Mouse (Mus musculus): ENCODE data around the gene Adcyap1r1. TPM values are rescaled to one million over a fixed set of nuclear protein-coding genes. Genes with fewer than 3 reads are reported as not detected.

The Adcyap1r1 gene
- total RNA-seq, 2 experiments from 2014 or later: 5.1 to 5.4 TPM

DNA sequence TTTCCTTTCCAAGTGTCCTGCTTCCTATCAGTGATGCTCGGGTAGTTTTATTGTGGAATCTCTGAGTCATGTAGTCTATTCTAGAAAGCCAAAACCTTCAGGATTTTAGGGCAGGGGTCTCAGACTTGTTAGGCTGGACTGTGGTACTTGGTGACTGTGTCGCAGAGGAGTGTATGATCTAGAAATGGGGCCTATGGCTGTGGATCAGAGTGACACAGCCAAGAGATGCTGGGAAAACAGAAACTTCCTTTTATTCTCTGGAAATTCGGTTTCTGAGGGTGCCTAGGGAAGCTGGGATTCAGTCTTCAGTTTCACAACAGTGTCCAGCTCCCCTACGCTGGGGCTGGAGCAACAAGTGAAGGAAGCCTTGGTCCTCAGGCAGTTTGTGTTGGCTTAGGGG is 7.1 kb upstream of the Adcyap1r1 start:
- intact Hi-C loops (cut with DNase I): no loop called here
- DNase-seq (ENCODE audit: low spot score): no peak

DNA sequence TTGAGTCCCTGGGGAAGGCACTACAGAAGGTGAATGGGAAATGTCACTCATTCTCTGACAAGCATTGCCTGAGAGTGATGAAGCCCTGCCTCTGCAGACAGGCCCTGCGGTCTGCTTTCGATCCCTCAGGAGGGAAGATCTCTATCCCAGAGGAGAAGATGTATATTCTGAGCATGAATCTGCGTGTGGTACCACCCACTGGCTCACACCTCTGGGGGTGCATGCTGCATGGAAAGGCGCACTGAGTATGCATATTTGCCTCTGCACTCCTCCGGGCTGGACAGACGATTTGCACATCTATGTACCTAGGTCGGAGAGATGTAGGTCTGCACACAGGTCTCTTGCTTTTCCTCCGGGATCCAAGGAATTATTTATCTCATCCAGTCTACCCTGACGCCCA is 3.6 kb upstream of the Adcyap1r1 start:
- no peak for DNase-seq (ENCODE audit: low spot score)

DNA sequence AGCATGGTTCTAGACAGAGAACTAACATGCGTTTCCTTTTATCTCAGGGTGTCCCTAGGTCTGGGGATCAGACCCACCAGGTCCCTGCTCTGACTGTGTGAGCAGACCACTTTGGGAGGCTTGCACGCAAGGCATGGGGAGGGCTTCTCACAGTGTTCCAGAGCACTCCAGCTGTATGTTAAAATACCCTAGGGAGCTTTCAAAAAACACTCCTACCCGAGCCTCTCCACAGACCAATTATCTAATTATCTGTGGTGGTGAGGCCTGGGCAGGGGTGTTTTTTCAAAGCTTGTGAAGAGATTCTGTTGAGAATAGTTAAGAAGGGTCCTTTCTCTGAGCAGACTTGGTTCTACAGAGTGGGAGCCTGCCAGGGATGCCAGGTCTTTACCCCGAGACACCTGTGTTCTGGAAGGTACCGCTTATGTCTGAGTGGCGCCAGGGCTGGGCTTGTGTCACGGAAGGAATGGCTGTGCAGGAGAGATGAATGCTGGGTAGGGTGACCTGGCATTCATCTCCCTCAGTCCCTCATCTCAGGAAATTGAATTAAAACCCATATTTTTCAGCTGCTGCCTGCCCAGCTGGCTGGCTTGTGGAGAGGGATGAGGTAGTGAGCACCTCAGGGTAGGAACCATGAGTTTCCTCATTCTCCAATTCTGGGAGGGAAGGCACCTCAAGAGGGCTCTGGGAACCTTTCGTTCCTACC is 2.7 kb upstream of the Adcyap1r1 start:
- no peak for DNase-seq (ENCODE audit: low spot score)
- intact Hi-C loops (cut with DNase I): no loop called here

More for the DNA sequence above, 3.6 kb upstream of the Adcyap1r1 start:
- intact Hi-C loops (cut with DNase I): no loop called here

DNA sequence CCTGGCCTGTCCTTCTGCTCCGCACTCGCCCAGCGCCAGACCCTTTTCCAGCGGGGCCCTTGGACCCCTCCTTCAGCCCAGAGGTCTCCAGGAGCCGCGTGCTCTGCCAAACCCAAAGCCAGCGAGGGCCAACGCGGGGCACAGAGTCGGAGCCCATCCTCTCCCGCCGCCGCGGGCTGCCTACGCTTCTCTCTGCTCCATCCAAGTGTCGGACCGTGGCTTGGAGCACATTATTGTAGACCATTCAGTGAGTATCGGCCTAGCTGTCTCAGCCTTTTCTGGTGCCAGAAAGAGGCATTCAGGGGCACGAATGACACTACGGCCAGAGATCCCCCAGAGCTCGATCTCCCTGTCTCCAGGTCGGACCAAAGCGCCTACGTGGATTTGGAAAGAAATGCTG is 603 bp downstream of the Adcyap1r1 start:
- no peak for DNase-seq (ENCODE audit: low spot score)
- intact Hi-C loops (cut with DNase I): loop anchor here (5.0 kb wide), 1 partner anchor 50 kb away; no protein-coding TSS in a partner anchor

DNA sequence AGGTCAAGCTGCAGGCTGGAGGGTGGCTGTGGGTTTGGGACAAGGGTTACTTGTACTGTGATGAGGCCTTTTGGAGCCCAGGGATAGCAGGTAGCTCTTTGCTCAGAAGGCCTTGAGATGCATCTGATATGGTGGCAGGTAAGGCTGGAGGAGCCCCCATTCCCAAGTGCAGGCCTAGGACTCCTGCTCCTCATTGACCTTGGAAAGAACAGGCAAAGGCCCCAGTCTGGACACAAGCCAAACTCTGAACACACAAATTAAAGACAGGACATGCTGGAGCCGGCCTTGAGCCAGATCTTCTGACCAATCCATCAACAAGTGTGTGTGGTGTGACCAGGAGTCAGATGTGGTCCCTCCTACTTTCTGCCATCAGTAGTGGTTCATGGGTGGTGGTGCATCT is 1.8 kb downstream of the Adcyap1r1 start:
- intact Hi-C loops (cut with DNase I): loop anchor here (5.0 kb wide), 1 partner anchor 51 kb away; no protein-coding TSS in a partner anchor
- DNase-seq (ENCODE audit: low spot score): no peak

DNA sequence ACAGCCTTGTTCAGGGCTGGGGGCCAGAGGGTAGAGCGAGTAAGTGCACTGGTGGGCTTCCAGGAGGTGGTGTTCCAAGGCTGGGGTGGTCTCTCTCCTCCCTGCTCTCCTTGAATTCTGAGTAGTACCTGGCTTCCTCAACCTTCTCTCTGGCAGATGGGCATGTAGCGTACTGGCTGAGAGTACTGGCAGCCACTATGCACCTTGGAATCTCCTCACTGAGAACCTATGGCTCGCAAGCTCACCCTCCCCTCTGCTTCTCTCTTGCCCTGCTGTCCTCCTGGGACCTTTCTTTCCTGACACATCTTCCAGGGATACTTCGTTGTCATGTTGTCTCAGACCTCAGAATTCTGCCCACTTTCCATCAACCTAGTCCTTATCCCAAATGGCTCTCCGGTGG is 3.9 kb downstream of the Adcyap1r1 start:
- no peak for DNase-seq (ENCODE audit: low spot score)
- intact Hi-C loops (cut with DNase I): loop anchor here (5.0 kb wide), 1 partner anchor 63 kb away; no protein-coding TSS in a partner anchor

DNA sequence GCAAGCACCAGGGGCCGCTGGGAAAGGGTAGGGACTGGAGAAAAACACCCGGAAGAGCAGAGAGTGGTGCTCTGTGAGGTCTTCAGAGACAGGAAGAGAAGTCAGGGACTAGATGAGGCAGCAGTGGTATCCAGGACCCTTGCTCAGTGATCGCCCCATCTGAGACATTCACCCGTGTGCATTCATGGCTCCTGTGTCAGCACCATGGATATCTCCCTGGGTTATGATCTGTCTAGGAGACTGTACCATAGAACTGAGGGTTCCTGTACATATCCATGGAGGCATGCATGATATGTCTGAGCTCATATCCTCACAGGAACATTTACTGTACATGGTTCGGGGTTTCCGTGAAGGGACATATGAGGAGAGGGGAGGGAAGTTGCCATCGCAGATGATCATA is 5.9 kb downstream of the Adcyap1r1 start:
- intact Hi-C loops (cut with DNase I): loop anchor here (1.0 to 5.0 kb wide), 2 partner anchors 48 to 65 kb away; no protein-coding TSS in a partner anchor

DNA sequence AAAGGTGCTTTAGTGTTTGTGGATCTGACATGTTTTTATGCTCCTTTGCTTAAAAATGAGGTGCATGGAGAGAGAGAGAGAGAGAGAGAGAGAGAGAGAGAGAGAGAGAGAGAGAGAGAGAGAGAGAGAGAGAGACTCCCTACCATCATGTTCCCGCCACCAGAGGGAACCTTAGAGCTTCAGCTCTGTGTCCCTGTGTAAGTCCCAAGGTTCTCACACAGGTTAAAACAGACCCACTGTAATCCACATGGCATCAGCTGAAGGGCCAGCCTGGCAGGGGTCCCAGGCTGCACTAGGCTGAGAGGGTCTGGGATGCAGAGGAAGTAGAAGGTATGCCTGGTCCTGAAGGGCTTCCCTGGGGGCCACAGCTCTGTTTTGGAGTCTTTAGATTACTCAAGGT is 6.4 kb downstream of the Adcyap1r1 start:
- no peak for DNase-seq (ENCODE audit: low spot score)
- intact Hi-C loops (cut with DNase I): loop anchor here (1.0 to 5.0 kb wide), 2 partner anchors 47 to 66 kb away; no protein-coding TSS in a partner anchor

More for the DNA sequence above, 5.9 kb downstream of the Adcyap1r1 start:
- DNase-seq (ENCODE audit: low spot score): no peak

DNA sequence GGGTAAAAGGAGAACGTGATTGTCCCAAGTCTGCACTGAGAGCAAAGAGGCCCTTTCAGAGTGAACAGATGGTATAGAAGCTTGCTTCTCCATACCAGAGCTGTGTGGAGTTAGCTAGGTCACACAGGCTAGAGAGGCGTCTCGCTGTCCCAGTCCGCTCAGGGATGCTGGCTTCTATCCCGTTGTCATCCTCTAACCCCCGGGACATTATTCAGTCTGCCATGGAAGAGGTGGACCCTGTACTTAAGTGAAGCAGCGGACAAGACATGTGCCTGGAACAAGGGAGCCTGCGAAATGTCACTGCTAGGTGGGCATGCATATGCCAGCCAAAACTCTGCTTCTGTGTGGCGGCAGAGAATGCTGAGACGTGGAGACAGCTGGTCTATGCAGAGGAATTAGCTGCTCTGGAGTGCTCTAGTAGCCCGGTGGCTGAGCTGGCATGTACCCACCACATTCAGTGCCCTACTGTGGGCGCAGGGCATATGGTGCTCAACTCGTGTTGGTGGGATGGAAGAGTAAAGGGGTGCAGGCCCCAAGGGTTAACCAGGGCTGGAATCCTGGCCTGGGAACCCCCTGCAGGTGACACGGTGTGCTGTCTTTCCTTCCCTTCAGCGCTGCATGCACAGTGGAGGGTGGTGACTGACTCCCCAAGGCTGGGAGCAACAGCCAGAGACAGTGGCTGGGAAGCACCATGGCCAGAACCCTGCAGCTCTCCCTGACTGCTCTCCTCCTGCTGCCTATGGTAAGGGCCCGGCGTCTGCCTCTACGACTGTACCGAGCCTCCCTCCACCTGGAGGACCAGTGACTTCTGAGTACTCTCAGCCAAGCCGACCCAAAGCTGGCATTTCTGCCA is 8.0 kb downstream of the Adcyap1r1 start:
- intact Hi-C loops (cut with DNase I): loop anchor here (5.0 kb wide), 1 partner anchor 67 kb away; no protein-coding TSS in a partner anchor
- DNase-seq (ENCODE audit: low spot score): no peak

DNA sequence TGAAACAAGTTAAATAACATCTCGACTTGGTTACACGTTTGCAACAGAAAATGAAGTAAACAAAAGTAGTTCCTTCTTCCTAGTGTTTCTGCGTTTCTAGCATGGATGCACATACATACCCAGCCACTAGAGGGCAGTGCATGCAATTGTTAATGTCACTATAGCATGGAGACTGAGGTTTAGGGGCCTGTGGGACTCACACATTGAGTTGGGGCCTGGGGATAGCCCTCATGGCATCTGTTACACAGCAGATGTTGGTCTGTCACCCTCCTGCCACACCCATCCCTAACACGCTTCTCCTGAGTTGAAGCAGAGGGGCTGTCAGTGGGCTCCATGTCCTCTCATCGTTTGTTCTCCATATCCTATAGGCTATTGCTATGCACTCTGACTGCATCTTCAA is 9.4 kb downstream of the Adcyap1r1 start:
- no peak for DNase-seq (ENCODE audit: low spot score)
- intact Hi-C loops (cut with DNase I): no loop called here

DNA sequence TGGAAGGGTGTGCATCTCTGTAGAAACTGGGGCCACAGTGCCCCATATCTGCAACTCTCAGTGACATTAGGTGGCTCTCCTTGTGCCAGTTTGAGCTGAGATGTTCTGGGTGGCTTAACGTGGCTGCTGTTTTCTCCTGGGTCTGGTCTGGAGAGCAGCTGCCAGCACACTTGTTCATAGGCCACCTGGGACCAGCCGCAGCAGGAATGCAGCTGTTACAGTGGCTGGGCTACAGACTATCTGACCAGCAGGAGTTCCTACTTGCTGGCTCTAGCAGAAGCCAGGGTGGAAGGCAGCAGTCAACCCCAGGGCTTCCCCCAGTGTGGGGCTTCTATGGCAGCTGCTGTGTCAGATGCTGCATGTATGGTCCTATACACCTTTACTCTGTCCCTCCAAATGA is 9.9 kb downstream of the Adcyap1r1 start:
- no peak for DNase-seq (ENCODE audit: low spot score)
- intact Hi-C loops (cut with DNase I): no loop called here

DNA sequence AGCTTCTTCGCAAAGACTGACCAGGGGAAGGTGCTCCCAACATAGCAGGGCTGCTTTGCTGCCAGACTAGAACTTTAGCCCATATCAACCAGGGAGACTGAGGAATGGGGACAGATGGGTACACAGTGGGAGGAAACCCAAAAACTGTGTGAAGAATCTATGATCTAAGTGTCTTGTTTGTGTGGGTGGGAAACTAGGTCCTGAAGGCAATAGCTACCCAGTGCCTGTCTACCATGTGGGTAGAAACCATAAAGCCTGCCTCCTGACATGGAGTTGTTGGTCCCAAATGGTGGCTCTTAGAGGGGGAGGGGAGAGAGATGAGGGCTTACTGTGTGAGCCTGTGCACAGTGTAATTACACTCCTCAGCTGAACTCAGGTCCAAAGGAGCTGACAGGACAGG is 10.6 kb downstream of the Adcyap1r1 start:
- DNase-seq (ENCODE audit: low spot score): no peak
- intact Hi-C loops (cut with DNase I): no loop called here

DNA sequence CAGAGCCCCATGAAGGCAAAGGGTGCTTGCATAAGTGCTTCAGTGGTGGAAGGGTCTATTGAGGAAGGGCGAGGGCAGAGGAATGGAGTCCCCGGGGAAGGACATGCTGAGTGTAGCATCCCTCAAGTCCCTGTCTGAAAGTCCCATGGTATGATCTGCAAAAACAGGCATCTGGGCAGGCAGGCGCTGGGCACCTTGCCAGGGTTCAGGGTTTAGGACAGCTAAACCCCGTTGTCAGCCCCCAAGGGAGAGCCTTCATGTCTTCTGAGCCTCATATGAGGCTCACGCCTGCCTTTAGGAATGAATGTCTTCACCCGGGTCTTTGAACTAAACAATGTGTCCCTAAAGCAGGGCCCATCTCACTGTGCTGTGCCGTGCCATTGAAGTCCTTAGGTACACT is 12.2 kb downstream of the Adcyap1r1 start:
- intact Hi-C loops (cut with DNase I): no loop called here
- DNase-seq (ENCODE audit: low spot score): no peak

DNA sequence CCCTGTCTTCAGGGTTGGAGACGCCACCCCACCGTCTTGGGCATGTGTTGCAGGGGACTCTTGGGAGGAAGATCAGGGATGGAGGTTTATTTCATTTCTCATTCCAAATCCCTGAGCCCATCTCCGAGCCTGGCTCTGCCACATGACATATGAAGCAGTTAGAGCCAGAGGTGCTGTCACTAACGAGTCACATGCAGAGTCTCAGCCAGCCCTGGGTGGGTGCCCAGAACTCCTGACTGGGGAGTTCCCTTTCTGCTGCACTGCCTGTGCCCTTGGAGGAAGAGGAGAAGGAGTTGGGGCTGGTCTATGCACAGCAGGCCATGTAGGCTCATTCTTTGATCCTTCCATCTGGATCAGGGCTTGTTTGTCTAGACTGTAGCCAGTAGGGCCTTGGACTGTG is 13.5 kb downstream of the Adcyap1r1 start:
- DNase-seq (ENCODE audit: low spot score): peak; percentile 57

DNA sequence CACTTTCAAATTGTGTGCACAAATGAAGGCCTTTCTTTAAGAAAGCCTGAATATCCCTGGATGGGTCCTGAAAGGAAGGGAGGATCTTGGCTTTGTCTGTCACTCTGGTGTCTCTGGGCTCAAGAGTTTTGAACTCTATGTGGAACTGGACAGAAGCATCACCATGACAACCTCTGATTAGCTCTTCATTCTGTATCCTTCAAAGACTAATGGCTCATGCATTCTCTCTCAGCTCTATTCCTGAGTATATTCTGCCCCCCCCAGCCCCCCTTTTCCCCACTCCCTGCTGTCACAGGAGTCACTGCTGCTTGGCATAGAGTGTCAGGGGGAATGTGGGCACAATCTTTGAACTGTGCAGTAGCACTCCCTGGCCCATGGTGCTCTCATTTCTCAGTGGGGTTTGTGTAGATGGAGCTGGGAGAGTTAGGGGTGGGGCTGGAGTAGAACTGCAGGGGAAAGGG is 14.6 kb downstream of the Adcyap1r1 start:
- no peak for DNase-seq (ENCODE audit: low spot score)
- intact Hi-C loops (cut with DNase I): no loop called here

More for the DNA sequence above, 13.5 kb downstream of the Adcyap1r1 start:
- intact Hi-C loops (cut with DNase I): no loop called here

DNA sequence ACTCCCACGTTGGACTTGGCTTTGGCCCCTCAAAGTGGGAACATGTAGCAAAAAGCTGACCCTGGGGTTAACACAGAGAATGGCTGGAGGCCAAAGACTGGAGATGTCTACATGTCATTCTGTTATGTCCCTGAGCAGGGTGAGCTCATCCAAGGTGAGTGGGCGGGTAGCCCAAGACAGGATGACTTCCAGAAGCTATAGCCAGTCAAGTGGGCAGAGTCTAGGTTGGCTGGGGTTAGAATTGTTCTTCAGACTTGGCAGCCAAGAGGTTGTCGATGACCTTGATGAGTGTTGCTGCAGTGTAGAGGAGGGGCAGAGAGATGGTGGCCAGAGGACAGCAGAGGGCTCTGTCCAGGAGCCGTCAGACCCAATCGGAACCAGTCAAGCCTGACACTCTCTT is 18.9 kb downstream of the Adcyap1r1 start:
- intact Hi-C loops (cut with DNase I): no loop called here
- DNase-seq (ENCODE audit: low spot score): no peak

DNA sequence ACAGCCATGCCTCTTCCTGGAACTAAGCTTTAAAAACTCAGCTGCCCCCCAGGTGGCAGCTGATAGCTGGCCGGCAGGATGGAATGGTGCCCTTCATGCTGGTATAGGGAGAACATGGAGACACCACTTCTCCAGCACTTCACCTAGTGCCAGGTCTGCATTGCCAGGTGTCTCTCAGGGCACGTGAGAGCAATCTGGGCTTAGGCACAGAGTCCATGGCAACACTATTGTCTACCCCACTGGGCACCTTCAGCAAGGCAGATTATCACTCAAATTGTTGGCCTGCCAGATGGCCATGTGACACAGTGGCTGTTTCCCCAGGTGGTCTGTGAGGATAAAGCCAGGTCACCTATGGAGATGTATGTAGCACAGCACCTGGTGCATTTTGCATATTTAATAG is 20.6 kb downstream of the Adcyap1r1 start:
- intact Hi-C loops (cut with DNase I): no loop called here
- no peak for DNase-seq (ENCODE audit: low spot score)

DNA sequence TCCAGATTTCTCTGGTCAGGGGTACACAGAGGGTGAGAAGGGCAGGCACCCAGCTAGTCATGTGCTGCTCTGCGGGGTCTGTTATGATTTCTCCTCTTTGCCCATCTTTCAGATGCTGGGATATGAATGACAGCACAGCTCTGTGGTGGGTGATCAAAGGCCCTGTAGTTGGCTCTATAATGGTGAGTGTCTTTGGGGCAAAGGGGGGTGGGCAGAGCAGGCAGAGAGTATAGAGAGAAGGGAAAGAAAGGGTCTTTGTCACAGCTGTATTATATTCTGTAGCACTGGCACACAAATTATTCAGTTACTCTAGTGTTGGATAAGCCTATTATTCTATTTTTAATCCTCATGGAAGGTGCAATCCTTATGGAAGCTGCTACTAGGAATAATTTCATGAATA is 29.2 kb downstream of the Adcyap1r1 start:
- intact Hi-C loops (cut with DNase I): loop anchor here (10.0 kb wide), 1 partner anchor 1434 kb away; no protein-coding TSS in a partner anchor
- DNase-seq (ENCODE audit: low spot score): no peak

DNA sequence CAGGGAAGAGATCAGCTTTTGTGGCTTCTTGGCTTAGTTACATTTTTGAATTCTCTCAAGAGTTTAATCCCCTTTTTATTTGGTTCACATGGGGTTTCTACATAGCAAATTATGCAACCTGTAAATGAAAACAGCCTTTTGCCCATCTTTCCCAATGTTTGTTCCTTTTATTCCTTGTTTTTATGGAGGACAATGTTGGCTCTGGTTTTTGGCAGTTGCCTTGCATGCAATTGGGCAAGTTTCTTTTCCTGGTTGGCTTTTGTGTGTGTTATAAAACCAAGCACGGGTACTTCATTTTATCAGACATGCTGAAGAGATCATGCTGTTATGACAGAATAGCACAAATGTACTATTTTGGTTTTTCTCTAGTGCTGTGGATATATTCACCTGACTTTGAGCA is 30.7 kb downstream of the Adcyap1r1 start:
- intact Hi-C loops (cut with DNase I): loop anchor here (10.0 kb wide), 1 partner anchor 1432 kb away; no protein-coding TSS in a partner anchor
- no peak for DNase-seq (ENCODE audit: low spot score)

DNA sequence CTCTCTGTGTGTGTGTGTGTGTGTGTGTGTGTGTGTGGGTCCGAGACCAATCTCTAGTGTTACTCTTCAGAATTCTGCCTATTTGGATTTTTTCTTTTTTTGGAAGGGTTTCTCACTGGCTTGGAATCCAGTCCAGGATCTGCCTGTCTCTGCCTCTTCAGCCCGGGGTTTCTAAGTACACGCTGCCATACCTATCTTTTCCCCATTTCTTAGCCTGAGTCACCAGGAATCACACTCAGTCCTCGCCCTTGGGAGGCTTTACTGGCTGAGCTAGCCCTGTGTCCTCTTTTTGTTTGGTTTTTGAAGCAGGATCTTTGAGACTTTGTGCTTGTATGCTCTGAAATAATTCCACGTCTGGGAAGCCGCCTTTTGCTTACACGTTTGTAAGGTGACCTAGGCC is 31.6 kb downstream of the Adcyap1r1 start:
- DNase-seq (ENCODE audit: low spot score): no peak
- intact Hi-C loops (cut with DNase I): loop anchor here (10.0 kb wide), 1 partner anchor 1431 kb away; no protein-coding TSS in a partner anchor

DNA sequence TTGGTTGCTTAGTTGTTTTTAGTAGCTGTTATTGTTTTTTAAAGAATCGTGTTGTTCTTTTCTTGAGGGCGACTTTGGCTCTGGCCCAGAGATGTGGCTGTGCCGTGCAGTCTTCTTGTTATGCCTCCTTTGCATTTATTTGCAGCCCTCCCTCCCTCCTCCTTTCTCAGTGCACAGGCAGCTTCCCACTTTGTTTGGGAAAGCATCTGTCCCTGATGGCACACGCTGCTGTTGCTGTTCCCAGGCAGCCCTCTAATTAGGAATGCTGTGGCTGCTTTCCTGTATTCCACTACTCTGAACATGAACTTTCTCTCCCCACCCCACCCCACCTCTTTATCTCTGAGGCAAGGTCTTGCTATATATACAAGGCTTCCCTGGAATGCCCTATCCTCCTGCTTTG is 32.4 kb downstream of the Adcyap1r1 start:
- intact Hi-C loops (cut with DNase I): loop anchor here (10.0 kb wide), 1 partner anchor 1431 kb away; no protein-coding TSS in a partner anchor
- no peak for DNase-seq (ENCODE audit: low spot score)

All from heart, postnatal 25 days (tissue).